Mouse (Mus musculus) right cerebral cortex, postnatal 10 days (tissue): ENCODE data around the gene Znrf3.

Experiments
- DNase-seq, 2 experiments: peaks; one replicate each; pipeline ENCODE4 v3.0.0; 2021; ENCODE audit warnings: low spot score in 2 of 2

The Znrf3 gene

DNA sequence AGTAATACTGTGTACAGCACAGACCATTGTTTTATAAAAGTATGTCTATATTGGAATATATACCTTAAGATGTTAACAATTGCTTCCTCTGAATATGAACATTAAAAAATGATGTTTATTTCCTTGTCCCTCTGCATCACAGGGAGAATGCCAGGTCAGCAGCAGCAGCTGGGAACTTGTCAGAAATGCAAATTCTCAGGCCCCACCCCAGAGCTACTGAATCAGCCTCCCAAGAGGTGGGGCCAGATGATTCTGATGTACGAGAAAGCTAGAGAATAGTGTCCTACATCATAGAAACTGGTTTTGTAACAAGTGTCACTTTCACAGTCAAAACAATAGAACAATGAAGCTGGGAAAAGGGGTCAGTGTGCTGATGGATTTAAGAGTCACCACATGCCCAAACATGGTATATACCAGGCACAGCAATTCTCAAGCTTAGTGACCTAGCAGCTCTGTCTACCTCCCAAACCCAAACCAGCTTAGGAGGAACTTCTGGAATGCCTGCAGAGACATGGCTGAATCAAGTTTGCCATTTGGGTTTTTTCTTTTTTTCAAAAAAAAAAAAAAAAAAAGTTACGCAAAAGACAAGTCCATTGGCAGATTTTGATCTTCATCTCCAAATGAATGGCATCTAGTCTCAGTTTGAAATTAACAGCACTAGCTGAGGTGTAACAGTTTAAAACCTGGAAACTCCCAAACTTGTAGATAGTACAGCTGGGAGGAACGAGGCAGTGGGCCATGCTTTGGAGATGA, 46.2 kb downstream of the Znrf3 start:
- DNase-seq = no peak

DNA sequence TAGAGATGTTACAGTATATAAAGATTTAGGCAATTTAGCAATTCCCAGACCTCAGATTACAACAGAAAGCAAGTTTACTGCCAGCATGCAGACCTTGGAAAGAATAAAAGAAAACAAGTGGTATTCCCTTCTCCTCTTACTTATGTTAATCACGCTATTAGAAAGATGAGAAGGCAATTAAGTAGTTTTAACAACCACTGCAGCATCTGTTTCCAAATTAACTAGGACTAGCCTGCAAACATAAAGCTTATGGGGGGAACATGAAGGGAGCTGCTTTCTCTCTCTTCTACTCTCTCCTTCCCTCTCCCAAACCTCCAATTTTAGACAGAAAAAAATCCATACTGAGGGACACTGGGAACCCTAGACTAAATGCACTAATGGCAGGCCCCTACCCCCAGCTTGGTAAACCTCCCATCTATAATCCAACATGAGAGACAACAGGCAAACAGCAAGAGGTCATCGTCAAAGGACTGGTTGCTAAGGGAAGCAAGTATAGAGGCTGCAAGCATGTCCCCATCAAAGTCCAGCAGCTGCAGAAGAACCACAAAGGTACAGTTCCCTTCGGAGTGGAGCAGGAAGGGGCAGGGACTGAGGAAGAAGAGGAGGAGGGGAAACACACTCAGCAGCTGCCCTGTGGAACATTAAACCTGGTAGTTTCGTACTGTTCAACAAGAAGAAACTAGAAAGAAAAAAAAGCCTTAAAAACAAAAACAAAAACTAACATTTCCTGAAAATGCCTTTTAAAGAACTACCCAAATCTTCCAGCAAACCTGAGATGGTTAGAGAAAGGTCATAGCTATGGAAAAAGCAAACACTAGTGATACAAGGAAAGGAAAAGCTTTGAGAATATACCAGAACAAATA, 53.4 kb downstream of the Znrf3 start:
- no peak for DNase-seq

DNA sequence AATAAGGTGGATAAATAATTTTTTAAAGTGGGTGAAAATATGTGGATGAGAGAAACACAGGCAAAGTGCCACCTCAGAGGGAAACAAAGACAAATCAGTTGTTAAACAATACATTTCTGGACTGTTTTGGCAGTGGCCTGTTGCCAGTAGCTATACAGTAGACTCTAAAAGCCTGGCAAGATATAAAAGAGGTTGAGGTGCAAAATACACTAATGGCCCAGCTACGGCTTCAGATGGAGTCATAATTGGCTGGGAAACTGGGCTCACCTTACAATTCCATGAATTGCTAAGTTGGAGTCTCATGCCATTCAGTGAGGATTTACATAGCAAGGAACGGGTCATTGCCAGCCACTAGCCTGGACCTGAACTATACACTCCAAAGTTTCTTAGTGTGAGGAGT, 62.0 kb downstream of the Znrf3 start:
- DNase-seq = no peak

DNA sequence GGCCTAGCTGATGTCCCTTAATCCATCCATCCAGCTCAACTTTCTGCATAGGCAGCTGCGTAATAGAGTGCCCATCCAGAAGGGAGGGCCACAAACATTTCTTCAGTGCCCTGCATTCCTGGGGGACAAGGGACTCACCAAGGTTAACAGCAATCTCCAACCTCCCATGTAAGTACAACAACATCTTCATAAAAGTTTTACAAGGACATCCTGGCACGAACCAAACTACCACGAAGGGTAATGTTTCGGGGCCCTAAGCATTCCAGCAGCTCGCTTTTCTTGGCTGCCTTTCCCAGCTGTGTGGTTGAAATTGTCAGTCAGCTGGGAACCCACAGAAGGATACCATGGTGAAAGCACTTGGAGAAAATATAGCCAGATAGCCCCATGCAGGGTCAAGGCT, 63.4 kb downstream of the Znrf3 start:
- no peak for DNase-seq

DNA sequence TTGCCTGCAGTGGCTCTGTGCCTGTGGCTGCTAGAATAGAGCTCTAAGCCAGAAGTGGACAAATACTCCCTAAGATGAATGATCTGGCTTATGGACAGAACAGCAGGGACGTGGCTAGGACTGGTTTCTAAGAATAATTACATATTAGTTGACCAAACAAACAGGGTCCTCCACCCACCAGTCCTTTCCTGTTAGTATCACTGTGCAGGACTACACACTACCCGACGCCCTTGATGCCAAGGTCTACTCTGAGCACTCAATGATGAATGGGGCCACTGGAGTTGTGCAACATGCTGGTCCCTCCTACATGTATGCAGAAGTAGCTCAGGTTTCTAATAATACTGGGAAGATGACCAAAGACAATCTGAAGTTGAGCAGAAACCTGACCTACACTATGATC, 64.4 kb downstream of the Znrf3 start:
- no peak for DNase-seq

DNA sequence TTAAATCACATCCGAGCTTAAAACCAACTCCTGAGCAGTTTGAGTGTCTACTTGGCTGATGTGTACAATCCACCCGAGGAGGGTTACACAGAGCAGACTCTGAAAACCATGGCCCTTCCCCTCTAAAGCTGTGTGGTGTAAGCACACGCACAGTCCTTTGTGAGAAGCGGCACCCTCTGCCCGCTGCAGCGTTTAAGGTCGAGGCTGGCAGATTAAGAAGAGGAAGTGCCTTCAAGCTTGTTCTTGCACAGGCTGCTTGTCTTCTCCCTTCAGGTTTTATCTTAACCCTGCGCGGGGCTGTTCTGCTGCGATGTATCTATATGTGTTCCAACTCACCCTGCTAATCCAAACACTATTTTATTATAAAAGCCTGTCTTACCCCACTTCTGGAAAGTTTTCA, 75.5 kb downstream of the Znrf3 start:
- no peak for DNase-seq

DNA sequence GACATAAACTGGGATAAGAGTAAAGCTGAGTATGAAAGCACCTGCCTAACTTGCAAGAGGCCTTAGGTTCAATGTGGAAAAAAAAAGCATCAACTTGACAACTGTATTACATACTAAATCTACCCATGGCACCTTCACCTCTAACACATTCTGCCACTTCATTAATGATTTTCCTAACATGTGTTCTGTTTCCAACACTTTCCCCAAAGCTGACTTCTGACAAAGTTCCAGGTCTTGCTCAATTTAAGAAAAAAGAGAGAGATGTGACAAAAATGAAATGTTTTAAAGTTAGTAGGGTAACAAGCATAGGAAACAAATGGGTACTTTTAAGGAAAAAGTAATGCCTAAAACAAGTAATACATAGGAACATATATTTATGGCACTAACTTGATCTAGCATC, 76.2 kb downstream of the Znrf3 start:
- DNase-seq = no peak

DNA sequence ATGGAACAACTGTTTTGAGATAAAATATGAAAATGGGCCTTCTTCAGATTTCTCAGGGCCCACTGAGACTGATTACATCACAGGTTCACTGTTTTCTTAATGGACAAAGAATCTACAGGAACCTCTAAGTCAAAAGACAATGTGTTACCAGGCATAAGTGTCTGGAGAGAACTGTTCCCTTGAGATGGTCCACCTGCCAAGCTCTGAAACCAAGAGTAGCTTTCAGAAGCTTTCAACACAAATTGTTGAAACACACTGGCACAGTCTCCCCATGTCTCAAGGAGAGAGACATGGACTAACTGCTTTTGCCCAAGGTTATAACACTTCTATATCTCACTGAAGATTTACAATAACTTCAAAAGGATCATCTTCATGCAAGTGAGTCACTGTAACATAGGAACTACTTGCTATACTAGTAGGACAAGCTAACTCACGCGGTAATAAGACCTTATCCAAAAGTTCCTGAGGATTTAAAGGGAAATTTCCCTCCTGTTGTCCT, 89.3 kb downstream of the Znrf3 start:
- no peak for DNase-seq

DNA sequence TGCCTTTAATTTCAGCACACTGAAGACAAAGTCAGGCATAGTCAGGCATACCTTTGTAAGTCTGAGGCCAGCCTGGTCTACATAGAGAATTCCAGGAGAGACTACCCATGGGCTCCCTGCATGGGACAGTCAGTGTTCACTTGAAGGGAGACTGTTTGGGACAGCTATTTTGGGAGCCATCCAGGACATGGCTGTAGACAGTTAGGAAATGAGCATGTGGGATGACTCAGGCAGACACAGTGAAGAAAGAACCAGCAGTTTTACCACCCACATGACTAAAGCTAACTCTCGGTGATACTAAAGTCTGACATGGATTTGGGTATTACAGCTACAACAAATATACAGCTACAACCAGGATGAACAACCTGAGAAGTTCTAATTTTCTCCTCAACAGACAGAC, 89.9 kb downstream of the Znrf3 start:
- peak; percentile 26 to 49 for DNase-seq

DNA sequence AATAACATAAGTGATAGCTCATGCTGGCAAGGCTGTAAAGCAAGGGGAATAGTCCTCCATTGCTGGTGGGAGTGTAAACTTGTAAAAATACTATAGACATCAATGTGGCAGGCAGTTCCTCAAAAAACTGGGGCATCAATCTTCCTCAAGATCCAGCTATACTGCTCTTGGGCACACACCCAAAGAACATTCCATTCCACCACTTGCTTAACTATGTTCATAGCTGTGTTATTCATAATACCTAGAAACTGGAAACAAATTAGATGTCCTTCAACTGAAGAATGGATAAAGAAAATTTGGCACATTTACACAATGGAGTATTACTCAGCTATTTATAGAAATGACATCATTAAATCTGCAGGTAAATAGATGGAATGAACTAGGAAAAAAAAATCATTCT, 91.6 kb downstream of the Znrf3 start:
- no peak for DNase-seq

DNA sequence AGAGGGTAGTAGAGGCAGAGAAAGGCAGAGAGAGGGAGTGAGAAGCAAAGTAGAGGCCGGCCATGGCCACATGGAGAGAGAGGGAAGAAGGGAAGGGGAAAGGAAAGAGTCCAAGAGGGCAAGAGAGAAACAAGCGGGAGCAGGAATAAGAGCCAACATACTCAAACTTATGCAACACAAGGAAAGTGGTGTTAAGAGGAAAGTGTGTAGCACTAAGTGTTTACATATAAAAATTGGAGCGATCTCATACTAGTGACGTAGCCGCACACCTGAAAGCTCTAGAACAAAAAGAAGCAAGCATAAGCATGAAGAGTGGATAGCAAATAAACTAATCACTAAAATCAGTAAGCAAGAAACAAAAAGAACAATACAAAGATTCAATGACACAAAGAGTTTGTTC, 95.2 kb downstream of the Znrf3 start:
- no peak for DNase-seq

DNA sequence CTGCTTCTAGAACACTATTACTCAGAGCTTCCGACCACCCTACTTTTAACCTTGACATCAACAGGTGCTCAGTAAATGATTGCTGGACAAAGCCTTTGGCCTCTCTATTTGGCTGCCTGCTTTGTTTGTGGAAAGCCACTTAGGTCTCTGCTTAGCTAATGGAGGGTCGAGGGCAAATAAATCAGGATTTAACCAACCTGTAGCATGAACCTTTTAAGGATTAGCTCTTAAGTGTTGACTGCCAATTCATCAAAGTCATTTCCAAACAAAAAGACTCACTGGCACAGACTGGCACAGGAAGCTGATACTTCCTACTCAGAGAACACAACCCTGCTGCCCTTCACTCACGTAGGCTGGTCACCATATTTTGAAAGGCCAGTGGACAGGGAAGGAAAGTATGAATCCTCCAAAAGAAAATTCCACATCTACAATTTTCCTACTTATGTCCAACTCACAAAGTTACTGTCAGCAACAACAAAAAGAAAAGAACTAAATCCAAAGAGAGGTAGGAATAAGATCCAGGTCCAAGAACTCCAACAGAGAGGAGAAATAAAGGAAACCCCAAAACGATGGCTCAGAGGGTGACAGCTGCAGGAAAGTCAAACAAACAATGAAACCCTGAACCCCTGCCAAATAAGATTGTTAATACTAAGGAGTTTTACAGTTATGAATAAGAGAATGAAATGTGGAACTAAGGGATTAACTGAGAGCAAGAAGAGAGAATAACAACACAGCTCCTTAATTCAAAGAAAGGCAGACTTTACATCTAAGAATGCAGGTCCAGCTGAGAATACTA, 97.6 kb downstream of the Znrf3 start:
- no peak for DNase-seq

DNA sequence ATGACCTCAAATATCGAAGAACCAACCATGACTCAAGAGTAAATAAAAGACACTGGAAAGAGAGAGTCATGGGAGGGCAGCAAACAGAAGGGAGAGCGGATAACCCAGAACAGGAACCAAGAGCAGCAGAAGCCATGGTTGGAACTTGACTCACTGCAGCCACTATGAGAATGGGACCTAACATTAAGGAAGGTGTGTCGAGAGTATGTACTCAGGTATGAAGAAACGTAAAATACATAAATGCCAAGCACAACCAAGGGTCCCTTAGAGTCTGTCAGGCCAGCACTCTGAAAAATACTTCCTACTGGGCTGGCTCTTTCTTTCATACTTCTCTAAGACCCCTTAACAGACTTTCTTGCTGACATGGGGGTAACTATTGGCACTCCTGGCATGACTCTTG, 100.9 kb downstream of the Znrf3 start:
- DNase-seq = no peak

DNA sequence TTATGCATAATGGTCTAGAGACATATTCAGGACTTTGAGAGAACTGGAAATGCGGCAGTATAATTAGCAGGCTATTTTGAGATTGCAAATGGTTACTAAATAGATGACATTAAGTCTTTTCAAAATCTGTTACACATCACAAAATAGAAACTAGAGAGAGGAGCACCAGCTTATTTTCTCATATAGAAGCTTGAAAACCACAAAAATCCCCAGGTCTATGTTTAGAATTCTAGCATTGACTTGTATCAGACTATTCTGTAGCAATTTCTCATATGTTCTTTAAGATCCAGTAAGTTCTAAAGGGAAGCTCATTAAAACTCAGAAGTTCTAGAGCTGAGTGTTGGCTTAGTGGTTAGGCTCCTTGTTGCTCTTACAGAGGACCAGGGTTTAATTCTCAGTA, 104.9 kb downstream of the Znrf3 start:
- no peak for DNase-seq

DNA sequence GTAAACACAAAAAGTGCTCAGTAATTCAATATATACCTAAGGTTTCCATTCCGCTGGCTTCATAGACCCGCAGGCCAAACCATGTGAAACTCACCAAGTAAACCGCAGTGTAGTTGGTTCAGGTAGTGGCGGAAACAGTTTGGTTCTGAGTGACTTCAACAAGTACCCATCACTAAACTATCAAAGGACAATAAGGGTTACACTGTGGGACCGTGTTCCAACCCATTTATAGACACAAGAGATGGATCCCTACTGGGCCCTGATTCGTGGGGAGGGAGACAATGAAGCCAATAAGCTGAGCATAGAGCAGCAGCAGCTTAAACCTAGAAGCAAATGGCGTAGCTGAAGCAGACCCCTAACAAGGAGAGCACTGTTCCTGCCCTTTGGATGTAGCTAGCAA, 107.8 kb downstream of the Znrf3 start:
- no peak for DNase-seq

DNA sequence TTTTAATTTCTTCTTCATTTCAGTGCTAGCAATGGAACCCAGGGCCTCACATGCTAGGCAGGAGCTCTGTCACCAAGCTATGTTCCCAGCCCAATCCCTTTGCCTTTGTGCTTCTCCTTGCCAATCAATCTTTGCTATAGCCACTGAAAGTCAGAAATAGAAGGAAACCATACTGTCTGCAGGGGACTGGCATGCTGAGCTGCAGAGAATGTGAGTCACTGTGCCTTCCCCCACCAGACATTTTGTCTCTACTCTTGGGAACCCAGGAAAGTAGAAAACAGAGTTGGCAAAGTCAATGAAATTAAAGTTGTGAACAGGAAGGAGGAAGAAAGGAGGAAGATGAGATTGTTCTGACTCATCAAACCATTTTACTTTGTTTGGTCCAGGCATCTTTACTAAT, 108.4 kb downstream of the Znrf3 start:
- no peak for DNase-seq

DNA sequence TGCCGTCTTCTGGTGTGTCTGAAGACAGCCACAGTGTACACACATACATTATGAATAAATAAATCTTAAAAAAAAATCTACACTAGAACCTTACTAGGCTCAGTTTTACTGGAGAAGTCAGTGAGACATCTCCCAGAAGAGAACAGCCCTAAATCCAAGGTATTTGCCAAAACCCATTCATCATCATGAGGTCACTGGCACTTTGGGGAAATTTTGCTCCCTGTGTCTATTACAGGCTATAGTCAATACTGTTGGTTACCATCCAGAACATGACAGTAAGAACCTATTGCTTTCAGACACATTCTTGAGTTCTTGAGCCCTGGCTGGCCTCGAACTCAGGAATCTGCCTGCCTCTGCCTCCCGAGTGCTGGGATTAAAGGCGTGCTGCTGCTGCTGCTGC, 113.8 kb downstream of the Znrf3 start:
- no peak for DNase-seq

DNA sequence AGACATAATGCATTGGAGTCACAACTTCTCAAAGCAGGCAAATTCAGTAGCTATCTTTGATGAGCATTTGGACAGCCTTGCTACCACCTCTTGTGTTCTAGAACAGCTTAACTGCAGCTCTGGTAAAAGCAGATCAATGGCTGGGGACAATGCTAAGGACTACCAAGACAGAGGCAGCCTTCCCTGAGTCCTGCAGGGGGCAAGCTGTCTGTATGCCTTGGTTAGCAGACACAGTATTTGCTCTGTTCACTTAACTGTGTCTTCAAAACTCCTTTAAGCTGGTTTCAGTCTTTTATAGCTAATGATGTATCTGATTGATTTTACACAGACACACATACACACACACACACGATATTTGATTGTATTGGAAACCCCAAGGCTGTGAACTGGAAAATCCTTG, 117.0 kb downstream of the Znrf3 start:
- DNase-seq = no peak

DNA sequence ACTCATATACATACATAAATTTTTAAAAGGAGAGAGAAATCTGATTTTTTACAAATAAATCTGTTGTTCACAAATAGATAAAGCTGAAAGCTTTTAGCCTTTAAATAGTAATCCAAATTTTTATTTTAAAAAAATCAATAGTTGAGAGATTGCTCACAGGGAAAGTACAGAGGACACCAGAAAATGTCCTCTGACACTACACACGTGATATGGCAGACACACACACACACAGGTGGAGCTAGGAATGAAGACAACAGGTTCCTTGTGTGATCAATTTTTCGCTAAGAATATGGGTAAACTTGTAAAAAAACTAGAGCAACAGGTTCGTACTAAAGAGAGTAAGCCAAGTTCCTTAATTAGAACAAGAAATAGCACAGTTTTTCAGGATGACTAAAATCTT, 118.4 kb downstream of the Znrf3 start:
- DNase-seq = no peak

DNA sequence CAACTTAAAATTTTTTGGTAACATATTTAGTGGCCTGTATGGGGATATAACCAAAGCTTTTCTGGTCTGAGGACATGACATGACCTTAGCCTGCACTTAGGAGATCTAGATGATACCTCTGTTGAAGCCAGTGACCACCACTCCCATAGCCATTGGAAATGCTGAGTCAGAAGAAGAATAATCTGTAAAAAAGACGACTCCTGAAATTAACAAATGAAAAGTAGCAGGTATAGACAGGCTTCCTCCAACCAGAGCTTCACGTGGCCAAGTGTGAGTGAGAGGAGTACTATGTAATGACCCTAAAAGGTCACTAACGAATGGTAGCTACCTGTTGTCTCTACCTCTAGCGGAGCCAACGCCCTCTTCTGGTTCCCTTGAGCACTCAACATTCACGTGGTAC, 119.4 kb downstream of the Znrf3 start:
- no peak for DNase-seq

DNA sequence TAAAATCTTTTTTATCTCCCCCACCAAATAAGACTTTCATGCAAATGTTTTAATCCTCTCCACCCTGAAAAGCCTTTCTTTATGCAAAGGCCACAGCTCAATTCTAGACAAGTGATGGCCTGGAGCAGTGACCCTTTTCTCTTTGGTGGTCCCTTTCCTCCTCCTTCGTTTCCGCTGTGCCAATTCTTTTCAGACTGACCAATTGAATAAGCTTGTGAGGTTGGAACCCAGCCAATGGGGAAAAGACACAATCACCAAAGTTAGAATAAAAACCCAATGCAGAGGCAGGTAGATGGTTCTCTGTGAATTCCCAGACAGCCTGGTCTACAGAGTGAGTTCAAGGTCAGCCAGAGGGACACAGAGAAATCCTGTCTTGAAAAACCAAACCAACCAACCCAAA, 120.4 kb downstream of the Znrf3 start:
- peak; percentile 29 to 30 for DNase-seq

DNA sequence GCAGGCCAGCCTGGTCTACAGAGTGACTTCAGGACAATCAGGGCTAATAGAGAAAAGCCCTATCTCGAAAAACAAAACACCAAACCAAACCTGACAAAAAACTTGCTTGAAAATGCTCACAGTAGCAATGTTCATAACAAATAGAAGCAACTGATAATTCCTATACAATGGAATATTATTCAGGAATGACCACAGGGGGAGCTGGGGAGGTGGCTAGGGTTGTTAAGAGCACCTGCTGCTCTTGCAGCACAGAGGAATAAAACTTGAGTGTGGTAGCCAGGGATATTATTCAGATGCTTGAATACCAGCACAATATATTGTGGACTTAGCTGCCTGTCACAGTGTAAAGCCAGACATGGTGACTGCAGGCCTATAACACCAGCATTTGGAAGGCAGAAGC, 123.0 kb downstream of the Znrf3 start:
- DNase-seq = no peak
